Mouse (Mus musculus): ENCODE data around the gene Vps13d.

Vps13d gene

GRCm38 (mm10) chr4:145194559-145195162 is at the start of gene Vps13d:
Gene Vps13d (minus strand): TSS chr4:145195005.
- peak; percentile 90 to 91 for DNase-seq (ENCODE audit: low read depth in 2 of 2, low spot score in 2 of 2)

- DNase-seq (ENCODE audit: low read depth in 2 of 2, low spot score in 2 of 2): no peak
These were observed 48.0 kb upstream of the Vps13d start for GRCm38 (mm10) chr4:145242719-145243350.

GRCm38 (mm10) chr4:145240723-145241231 is 46.0 kb upstream of the Vps13d start:
- peak; percentile 55 to 69 for DNase-seq (ENCODE audit: low read depth in 2 of 2, low spot score in 2 of 2)

GRCm38 (mm10) chr4:145239049-145239830 is 44.4 kb upstream of the Vps13d start:
- no peak for DNase-seq (ENCODE audit: low read depth in 2 of 2, low spot score in 2 of 2)

GRCm38 (mm10) chr4:145236027-145236426 is 41.2 kb upstream of the Vps13d start:
- DNase-seq (ENCODE audit: low read depth in 2 of 2, low spot score in 2 of 2): peak; percentile 69 to 73

GRCm38 (mm10) chr4:145233487-145234228 is 38.9 kb upstream of the Vps13d start:
- no peak for DNase-seq (ENCODE audit: low read depth in 2 of 2, low spot score in 2 of 2)

- no peak for DNase-seq (ENCODE audit: low read depth in 2 of 2, low spot score in 2 of 2)
These were observed 36.9 kb upstream of the Vps13d start for GRCm38 (mm10) chr4:145231732-145232131.

- DNase-seq (ENCODE audit: low read depth in 2 of 2, low spot score in 2 of 2): no peak
These were observed 35.8 kb upstream of the Vps13d start for GRCm38 (mm10) chr4:145230647-145231046.

- DNase-seq (ENCODE audit: low read depth in 2 of 2, low spot score in 2 of 2): no peak
These were observed 34.8 kb upstream of the Vps13d start for GRCm38 (mm10) chr4:145229524-145230163.

- peak; percentile 40 to 42 for DNase-seq (ENCODE audit: low read depth in 2 of 2, low spot score in 2 of 2)
These were observed 34.2 kb upstream of the Vps13d start for GRCm38 (mm10) chr4:145229051-145229450.

- no peak for DNase-seq (ENCODE audit: low read depth in 2 of 2, low spot score in 2 of 2)
These were observed 29.8 kb upstream of the Vps13d start for GRCm38 (mm10) chr4:145224613-145225012.

GRCm38 (mm10) chr4:145222064-145222463 is 27.3 kb upstream of the Vps13d start:
- no peak for DNase-seq (ENCODE audit: low read depth in 2 of 2, low spot score in 2 of 2)

- DNase-seq (ENCODE audit: low read depth in 2 of 2, low spot score in 2 of 2): no peak
These were observed 26.6 kb upstream of the Vps13d start for GRCm38 (mm10) chr4:145221379-145221778.

GRCm38 (mm10) chr4:145220001-145220400 is 25.2 kb upstream of the Vps13d start:
- DNase-seq (ENCODE audit: low read depth in 2 of 2, low spot score in 2 of 2): no peak

GRCm38 (mm10) chr4:145219240-145219985 is 24.6 kb upstream of the Vps13d start:
- DNase-seq (ENCODE audit: low read depth in 2 of 2, low spot score in 2 of 2): peak; percentile 49 to 55

- DNase-seq (ENCODE audit: low read depth in 2 of 2, low spot score in 2 of 2): no peak
These were observed 23.0 kb upstream of the Vps13d start for GRCm38 (mm10) chr4:145217837-145218236.

GRCm38 (mm10) chr4:145217046-145217445 is 22.2 kb upstream of the Vps13d start:
- no peak for DNase-seq (ENCODE audit: low read depth in 2 of 2, low spot score in 2 of 2)

- DNase-seq (ENCODE audit: low read depth in 2 of 2, low spot score in 2 of 2): no peak
These were observed 20.6 kb upstream of the Vps13d start for GRCm38 (mm10) chr4:145215396-145215795.

GRCm38 (mm10) chr4:145214786-145215174 is 20.0 kb upstream of the Vps13d start:
- no peak for DNase-seq (ENCODE audit: low read depth in 2 of 2, low spot score in 2 of 2)

Measured in CD8-positive naive resting alpha-beta T cell, adult 2 months (primary cell).